Mouse (Mus musculus) heart, adult 18-20 months (tissue): ENCODE data around the gene 9830107B12Rik. TPM values are rescaled to one million over a fixed set of nuclear protein-coding genes. Genes with fewer than 3 reads are reported as not detected.

ENCODE experiments used
- DNase-seq, 2 experiments: peaks; one replicate each; pipeline ENCODE4 v3.0.0; 2021 to 2022; ENCODE audit warnings: mixed read lengths in 1 of 2
- total RNA-seq, 2 experiments: library from RNA; stranded (reverse); gene quantifications; 2 replicates each; pipeline ENCODE4 v1.2.3; 2021

Gene 9830107B12Rik
- total RNA-seq, 2 experiments from 2014 or later, result not detected

DNA sequence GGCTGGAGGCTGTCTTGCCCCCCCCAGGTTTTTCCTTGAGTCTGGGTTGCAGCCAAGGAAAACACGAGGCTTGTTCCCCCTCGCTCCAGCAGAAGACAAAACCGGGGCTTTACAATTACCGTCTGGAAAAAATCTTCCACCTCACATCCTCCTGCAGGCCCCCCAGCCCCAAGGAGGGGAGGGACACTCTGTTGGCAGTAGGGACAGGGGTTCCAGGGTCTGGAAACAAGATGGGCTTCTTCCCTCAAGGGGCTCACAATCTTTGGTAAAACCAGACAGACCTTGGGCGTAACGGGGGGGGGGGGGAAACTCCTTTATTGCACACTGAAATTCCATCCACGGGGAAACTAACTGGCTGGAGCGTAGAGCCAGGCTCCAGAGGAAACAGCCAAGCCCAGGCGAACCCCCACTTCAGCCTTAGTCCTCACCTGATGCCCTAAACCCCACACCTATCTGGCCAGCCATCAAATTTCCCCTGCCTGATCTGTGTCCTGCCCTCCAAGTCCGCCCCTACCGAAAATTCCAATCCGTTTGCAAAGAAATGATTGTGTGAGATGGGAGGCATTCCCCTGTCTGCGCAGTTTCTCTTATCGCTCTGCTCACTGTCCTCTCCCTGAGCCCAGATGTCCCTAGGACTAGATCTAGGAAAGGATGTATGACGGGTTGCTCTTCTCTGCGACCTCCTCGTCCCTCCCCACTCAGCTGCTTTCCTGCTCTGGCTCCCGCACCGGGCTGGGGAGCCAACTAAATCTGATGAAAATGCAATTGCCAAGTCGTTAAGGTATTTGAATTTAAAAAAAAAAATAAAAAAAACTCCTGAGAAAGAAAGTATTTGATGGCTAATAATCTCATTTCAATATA lies 51.0 kb downstream of the 9830107B12Rik start:
- no peak for DNase-seq

DNA sequence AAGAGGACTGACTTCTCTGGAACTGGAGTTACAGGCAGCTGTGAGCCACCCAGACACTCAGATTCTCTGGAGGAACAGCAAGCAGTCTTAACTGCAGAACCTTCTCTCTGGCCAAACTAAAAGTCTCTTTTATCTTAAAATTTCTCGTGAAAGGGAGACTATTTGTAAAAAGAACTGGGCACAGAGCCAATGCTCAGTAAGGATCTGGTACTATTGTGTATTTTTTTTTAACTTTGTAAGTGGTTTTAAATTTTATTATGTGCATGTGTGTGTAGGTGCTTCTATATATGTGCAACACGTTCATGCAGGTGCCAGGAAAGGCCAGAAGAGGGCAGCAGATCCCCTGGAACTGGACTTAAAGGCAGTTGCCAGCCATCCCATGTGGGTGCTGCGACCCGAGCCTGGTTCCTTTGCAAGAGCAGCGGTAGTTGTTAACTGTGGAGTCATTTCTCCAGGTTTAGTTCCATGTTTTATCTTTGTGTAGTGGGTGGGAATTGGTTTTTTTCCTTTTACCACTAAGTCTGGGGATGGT lies 52.7 kb downstream of the 9830107B12Rik start:
- no peak for DNase-seq

DNA sequence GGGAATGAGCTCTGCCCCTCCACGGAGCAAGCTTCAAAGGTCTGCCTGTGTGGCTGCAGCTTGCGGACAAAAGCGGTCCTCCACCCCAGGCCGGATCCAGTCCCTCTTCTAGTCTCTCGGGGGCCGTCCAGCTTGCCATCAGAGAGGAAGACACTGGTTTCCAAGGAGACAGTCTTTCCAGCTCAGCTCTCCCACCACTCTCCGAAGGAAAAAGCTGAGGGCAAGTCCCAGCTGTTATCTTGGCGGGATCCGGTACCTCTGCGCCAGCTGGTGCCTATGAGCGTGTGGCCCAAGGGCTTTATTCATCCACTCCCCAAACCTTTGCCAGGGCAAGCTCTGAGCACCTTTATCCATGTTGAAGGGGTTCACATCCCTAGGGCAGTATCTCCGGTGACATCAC lies 55.8 kb downstream of the 9830107B12Rik start:
- DNase-seq, result no peak

DNA sequence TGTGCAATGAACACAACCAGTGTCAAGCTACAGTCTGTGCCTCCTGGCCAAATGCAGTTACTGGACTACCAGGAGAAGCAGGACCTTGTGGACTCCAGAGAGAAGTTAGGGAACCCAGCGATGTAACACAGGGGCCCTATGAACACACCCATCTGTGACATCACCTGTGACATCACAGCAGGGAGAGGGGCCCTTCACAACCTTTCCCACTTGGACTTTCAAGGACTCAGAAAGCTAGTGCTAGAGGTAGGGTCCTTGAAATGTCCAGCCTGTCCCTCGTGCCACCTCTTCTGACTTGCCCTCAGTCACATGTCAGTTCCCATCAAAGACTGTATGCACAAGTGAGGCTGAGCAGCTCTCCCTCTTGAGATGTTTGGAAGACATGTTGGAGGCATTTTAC lies 56.6 kb downstream of the 9830107B12Rik start:
- no peak for DNase-seq

DNA sequence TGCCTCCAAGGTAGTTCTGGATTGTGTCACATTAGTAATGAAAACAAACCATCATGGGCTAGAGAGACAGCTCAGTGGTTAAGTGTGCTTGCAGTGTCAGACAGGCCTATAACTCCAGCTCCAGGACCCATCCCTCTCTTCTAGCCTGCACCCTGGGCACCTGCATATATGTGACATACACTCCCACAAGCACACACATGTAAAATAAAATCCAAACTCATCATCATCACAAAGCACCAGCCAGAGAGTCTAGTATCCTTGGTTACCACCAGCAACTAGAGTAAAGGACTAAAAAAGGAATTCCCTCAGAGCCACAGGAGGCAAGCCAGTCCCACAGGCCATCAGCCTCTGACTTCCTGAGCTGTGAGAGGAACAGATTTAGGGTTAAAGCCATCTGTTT lies 57.0 kb downstream of the 9830107B12Rik start, which contains the start of gene 1700067P10Rik:
TSS of gene 1700067P10Rik (plus strand) at position 301 of the 400 bp plus-strand sequence.
- DNase-seq, result no peak

DNA sequence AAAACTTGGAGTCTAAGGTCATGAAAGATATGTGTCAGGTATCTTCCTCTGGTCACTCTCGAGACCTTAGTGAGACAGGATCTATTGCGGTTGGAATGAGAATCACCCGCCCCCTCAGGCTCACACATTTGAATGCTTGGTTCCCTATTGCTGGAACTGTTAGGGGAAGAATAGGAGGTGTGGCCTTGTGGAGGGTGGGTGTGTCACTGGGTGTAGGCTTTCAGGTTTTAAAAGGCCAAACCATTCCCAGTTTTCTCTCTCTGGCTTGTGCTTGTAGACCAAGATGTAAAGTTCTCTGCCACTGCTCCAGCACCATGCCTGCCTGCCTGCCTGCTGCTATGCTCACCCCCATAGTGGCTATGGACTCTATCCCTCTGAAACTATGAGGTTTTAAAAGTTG lies 65.4 kb downstream of the 9830107B12Rik start:
- no peak for DNase-seq

Other genes with a start within 250 kb of the 9830107B12Rik start
- 10 to 100 TPM in 1 of 2 experiments, 1 to 10 TPM in 1; 8.5 to 12.2 TPM for gene Foxp4, start 221.6 kb downstream of the 9830107B12Rik start, total RNA-seq
- not detected for gene 1700122O11Rik, start 108.0 kb downstream of the 9830107B12Rik start, total RNA-seq
- gene 1700067P10Rik, start 56.9 kb downstream of the 9830107B12Rik start, total RNA-seq, result not detected
- gene A530064D06Rik, start 21.0 kb upstream of the 9830107B12Rik start, total RNA-seq, result not detected
- gene Trem1, start 86.5 kb upstream of the 9830107B12Rik start, total RNA-seq, result under 1 TPM in 1 of 2 experiments, not detected in 1; 0.13 TPM
- not detected for gene Trem3, start 101.5 kb upstream of the 9830107B12Rik start, total RNA-seq
- gene Treml4, start 118.0 kb upstream of the 9830107B12Rik start, total RNA-seq, result under 1 TPM in 1 of 2 experiments, not detected in 1; 0.33 TPM
- 1 to 10 TPM in 1 of 2 experiments, under 1 TPM in 1; 0.65 to 1.1 TPM for gene Treml2, start 153.2 kb upstream of the 9830107B12Rik start, total RNA-seq
- under 1 TPM; 0.18 to 0.20 TPM for gene B430306N03Rik, start 169.9 kb upstream of the 9830107B12Rik start, total RNA-seq
- 1 to 10 TPM; 1.6 to 2.2 TPM for gene Trem2, start 200.1 kb upstream of the 9830107B12Rik start, total RNA-seq
- gene Treml1, start 213.6 kb upstream of the 9830107B12Rik start, total RNA-seq, result under 1 TPM; 0.27 to 0.54 TPM